Mouse (Mus musculus) MEL-GATA-1-ER (cell line): ENCODE measurements around the gene Tnrc6a.
"Not testable (repeated sequence)": the region's sequence is repeated elsewhere in the genome, so short reads cannot be mapped to it uniquely, and the experiment has no call there.

ENCODE experiments used
- DNase-seq: peaks from one replicate; pipeline ENCODE4 v3.0.0-alpha.2; 2012; ENCODE audit warnings: low read depth; ENCODE audit errors: extremely low read depth

Tnrc6a gene

DNA sequence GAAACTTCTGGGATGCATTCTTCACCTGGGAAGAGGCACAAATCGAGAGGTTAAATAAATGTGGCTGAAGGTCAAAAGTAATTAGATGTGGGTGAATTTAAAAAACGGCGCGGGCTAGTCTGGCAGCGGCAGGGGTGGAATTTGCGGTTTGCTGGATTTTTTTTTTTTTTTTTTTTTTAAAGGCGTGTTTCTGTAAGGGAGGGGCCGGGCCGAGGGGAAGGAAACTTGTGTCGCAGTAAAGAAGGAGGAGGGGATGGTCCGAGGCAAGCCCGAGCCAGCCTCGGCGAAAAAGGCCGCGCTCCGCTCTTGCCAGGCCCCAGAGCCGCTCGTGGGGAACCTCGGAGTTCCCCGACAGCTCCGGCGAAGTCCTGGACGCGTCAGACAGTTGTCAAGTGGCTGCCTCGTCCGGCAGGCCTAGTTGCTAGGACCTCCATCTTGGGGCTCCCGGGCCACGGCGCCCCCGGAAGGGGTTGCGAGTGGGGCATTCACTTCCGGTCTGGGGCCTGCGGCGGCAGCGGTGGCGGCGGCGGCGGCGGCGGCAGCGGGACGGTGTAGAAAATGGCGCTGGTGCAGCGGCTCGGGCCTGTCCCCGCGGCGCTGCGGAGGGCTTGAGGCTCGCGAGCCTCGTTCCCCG is at the start of gene Tnrc6a:
Tnrc6a (plus strand) TSS at position 221 of the 634 bp plus-strand sequence.
- peak; percentile 78 for DNase-seq

DNA sequence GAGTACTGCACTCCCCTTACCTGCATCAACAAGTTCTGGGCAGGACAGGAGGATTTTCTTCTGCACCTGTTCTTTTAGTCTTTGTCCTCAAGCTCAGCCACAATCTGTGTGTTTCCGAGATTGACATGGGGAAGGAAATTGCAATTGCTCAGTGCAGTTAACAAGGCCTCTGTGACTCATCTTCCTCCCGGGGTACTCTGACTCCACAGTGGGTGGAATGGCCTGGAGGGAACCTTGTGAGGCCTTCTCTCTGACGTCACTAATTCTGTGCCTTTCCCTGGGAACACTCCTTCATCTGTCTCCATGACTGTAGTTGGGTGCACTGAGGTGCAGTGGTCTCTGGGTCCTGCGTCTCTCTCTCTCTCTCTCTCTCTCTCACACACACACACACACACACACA is 41.4 kb upstream of the Tnrc6a start:
- DNase-seq = no peak

DNA sequence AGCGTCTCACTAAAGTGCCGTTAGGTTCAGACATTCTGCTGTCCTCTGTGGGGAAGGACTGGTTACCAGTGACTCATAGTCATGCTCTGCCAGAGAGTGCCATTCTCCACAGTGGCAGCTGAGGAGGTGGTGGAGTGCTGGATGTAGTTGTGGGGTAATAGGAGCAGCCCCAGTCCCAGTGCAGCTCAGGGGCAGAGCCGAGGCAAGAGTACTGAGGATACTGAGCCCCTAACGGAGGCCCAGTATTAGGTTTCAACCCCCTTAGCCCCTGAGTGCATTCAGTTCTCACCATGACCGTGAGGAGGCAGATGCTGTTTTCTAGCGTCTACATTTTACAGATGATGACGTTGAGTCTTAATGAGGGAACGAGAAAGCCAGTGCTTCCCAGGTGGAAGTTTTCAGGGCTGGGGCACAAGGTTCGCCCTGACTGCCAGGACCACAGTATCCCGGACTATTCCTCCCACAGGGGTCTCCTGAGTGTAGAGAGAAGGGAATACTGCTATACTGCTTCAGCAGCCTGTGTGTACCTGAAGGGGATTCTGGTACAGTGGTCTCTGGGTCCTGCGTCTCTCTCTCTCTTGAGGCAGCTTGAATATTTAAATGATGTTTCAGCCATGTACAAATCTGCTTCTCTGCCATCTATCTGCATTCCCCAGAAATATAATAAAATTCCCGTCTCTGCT is 40.1 kb upstream of the Tnrc6a start:
- DNase-seq = no peak

DNA sequence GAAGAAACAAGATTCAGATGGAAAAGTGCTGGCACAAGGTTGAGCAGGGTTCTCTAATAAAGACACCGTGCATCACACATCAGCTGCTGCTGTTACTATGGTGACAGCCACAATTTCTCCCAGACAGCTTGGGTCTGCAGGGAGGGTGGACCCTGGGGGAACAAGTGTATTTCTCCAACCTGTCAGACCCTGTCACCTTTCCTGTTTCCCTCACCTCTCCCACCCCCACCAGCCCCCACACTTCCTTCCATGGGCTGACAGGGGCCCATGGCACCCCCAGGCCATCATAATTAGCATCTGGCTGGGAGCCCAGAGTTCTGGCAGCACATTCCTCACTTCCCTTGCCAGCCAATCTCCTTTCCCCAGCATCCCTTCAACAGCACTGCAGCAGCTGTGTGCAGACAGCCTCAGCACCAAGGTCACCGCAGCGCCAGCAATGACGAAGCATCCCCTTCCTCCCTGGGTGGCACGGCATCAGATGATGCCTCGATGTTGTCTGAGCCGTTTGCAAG is 39.4 kb upstream of the Tnrc6a start:
- no peak for DNase-seq

DNA sequence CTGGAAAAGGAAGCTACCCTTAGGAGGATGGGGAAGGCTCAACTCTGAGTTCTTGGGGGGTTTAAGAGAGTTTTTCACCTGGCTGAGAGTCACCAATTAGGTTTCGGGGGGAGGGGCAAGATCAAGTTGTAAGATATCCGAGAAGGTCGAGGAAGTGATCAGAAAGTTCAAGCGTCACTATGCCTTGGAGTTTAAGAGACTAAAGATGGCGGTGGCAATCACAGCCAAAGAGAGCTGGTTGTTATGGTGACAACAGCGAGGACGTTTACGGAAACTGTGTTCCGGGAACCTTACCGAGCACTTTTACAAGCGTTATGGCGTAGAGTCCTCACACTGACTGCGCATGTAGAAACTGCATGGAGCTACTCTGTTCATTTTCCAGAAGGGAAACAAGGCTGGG is 39.0 kb upstream of the Tnrc6a start:
- no peak for DNase-seq

DNA sequence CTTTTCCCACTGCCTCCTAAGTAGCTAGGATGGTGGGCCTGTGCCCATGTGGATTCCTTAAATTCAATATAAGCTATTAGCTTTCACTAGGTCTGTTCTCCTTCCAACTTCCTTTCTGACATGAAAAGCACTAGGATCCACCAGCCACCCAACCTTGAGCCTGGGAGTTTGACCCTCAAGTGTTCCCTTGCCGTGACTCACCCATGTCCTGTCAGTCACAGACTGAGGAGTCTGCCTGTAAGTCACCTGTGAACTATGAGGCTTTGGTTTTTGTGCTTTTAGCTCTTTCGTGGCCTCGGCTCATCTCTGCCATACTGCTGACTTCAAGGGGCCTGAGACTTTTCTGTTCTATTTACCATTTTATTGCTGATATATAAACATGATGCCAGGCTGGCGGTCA is 34.8 kb upstream of the Tnrc6a start:
- no peak for DNase-seq

DNA sequence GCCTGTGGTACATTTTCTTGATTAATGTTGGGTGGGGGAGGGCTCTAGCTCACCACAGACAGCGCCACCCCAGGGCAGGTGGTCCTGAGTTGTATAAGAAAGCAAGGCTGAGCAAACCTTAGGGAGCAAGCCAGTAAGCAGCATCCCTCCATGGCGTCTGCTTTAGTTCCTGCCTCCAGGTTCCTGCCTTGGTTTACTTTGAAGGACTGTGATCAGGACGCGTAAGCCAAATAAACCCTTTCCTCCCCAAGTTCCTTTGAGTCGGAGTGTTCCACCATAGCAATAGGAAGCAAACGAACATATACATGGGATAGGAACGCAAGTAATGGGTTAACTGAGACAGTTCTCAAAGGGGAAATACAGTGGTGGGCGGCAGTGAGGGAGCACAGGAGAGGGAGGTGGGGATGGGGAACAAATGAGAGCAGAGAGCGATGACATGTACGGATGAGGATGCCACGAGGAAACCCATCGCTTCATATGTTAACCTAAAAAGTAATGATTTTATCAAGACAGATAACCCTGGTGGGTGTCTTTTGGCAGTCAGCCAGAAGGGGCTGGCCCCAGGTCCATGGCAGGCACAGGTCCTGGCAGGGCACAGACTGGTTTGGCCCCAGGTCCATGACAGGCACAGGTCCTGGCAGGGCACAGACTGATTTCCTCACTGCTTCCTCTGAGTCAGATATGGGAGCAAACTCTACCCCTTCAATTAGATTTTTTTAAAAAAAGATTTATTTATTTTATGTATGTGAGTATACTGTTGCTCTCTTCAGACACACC is 27.2 kb upstream of the Tnrc6a start:
- DNase-seq = no peak

DNA sequence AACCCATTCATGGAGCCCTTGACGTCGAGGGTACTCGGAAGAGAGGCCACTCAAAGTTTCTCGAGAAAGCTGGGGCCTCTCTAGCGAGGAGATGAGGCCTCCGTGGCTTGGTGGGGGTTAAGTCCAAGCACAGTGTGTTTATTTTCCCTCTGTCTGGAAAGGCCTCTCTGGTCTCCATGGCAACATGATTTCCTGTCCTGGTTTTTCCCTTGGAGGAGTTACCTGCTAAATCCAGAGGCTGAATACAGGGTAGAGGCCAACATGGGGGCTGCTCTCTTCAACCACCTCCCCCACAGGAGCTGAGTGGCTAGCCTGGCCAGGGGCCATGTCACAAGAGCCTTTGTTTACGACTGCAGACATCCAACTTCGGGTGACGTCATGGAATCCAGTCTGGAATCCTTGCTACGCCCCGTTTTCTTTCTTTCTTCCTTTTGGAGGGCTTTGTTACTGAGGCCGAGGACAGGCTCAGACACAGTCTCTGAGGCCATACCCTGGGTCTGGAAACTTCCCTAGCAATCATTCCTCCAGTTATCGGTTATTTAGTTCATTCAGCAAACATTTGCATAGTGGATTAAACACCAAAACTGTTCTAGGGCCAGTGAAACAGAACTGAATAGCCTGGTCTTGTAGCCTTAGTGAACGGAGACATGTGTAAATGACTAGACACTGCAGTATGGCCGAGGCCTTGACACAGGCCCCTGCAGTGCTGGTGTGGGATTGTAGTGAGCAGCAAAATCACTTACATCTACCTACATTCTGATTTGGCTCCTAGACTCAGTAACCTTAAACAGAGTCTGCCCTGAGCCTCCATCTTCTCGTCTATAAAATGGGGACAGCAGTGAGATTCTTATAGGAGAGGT is 25.6 kb upstream of the Tnrc6a start:
- DNase-seq = no peak

DNA sequence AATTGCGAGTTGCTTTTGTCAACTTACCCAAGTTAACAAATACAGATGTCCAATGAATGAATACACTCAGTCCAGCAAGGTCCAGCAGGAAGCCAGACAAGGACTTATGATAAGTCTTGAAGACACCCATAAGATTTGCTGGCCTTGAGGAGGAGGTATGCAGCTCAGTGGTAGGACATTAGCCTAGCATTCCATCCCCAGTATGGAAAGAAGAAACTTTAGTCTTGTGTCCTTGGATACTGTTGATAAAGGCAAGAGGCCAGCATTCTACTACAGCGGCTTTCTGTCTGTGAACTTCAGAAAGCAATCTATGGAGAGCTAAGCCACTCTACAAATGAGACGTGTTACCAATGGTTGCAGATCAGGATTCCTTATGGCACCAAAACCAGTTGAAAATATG is 22.4 kb upstream of the Tnrc6a start:
- no peak for DNase-seq

DNA sequence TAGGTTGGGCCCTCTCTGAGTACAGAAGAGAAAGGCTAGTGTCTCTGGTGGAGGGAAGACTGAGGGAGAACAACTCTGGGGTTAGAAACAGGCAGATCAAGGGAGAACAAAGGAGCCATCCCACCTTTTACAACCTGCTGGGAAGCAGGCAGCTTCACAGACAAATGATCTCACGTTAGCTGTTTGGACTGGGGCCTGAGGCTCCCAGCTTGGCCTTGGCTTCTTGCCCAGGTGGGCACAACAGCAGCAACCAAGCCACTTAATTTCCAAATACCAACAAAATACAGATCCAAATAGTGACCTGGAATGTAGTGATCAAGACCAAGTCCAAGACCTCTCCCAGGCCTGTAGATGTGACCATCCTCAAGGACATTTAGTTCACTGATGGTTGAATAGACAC is 18.3 kb upstream of the Tnrc6a start:
- not testable (repeated sequence) for DNase-seq

DNA sequence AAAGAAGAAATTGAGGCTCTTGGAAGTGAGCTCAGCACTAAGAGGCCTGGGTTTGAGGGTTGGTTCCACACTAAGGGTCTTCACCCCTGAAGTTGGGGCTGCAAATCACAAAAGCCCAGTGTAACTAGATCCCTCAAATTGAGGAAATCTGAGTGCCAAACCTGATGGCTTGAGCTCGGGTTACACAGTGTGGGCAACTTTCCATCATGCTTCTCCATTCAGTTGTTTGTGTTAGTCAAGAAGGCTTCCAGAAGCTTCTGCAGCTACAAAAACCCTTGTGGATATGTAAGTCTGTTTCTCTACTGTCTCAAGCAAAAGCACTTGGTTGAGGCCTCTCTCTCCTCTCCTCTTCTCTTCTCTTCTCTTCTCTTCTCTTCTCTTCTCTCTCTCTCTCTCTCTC is 17.8 kb upstream of the Tnrc6a start:
- DNase-seq = no peak

DNA sequence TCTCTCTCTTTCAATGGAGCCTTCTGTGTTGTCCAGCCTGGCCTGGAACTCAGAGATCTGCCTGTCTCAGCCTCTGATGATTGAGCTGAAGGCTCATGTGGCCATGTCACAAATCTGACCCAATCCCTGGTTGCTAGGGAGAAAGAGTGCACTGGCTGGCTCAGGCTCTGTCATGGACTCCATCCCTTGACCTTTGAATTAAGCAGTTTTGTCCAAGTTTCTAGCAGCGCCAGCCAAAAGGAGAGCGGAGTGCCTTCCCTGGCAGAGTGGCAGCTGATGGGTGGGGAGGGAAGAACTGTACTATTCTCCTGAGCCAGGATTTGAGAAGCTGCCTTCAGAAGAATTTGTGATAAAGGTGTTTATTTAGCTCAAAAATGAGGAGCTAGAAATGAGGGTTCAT is 17.4 kb upstream of the Tnrc6a start:
- DNase-seq = no peak

DNA sequence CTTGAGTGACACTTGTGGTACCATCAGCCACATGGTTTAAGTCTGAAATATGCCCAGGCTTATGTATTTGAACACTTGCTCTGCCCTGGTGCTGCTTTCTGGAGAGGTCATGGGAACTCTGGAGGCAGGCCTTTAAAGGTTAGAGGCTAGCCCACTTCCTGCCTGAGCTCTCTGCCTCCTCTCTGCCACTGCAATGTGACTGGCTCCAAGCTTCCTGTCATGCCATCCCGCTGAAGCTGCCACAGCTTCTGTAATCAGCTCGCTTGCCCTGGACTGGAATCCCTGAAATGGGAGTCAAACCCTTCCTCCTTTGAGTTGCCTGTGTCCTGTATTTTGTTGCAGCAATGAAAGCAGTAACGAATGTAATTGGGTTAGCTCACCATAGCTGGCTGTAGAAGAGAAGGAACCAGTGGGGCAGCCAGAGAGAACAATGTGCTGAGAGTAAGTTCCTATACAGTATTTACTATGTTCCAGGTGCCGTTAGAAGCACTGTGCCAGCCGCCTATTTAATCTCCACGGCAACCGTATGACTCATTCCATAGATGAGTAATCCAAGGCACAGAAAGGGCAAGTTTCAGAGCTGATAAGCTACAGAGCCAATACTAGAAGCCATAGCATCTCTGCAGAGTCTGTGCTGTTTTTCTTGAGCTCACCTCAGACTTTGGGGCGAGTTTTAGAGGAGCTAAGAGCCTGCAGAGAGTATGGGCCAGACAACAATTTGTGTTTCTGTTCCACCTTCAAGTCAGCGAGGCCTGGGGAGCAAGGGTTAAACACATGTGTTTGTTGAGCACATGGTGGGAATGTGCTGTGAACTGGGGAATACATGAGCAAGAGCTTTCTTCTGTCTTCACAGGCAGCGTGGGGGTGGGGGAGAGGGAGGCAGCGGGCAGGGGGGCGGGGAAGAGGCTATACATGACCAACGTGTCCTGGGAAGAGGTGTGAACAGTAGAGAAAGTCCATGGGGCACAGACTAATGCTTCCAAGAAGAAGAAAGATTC is 15.3 kb upstream of the Tnrc6a start:
- DNase-seq = peak; percentile 71

DNA sequence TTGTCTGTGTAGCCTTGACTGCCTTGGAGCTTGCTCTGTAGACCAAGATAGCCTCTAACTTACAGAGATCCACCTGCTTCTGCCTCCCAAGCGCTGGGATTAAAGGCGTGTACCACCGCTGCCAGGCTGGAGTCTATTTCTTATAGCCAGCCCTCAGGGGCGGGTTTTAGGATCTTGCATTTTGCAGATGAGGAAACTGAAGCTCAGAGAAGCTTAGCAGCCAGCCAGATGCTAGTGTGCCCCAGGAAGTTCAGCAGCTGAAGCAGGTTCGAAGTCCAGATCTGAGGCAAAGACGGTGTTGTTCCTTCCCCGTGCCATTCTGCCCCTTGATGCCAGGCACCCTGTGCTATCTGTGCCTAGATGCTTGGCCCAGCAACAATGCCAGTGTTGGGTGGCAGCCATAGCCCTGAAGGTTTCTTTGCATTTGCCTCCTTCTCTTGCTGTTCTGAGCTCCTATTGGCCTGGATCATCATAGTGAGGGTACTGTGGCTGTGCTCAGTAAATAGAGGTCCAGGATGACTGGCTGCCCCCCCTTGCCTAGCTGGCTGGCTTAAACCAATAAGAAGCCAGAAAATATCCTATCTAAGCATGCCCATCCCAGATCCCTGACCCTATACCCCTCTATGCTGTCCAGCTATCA is 14.2 kb upstream of the Tnrc6a start:
- no peak for DNase-seq

DNA sequence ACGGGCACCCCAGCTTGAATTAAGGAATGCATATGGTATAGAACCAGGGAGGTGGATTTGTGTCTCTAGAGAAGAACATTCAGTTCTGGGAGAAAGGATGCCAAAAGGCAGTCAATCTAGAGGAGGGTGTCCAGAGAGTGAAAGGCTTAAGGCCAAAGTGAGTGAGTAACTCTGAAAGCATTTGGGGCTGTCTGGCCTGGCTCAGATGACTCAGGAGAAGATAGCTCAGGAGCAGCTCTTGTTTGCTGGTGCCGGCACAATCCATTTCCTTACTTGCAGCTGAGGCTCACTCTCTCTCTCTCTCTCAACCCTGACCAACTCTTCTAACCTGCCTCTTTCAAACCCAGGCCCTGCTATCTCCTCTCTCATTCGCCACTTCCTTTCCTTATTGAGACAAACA is 13.6 kb upstream of the Tnrc6a start:
- no peak for DNase-seq

DNA sequence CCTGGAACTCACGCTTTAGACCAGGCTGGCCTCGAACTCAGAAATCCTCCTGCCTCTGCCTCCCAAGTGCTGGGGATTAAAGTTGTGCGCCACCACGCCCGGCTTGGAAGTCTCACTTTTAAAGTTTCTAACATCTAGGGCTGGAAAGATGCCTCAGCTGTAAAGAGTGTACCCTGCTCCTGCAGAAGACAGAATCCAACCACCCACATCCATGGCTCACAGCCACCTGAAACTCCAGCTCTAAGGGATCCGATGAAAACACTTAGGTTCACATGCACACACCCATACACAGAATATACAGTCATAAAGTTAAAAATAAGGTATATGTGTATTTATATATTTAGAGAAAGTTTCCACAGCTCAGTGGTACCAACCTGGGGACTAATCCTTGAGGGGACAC is 10.1 kb upstream of the Tnrc6a start:
- DNase-seq = no peak

DNA sequence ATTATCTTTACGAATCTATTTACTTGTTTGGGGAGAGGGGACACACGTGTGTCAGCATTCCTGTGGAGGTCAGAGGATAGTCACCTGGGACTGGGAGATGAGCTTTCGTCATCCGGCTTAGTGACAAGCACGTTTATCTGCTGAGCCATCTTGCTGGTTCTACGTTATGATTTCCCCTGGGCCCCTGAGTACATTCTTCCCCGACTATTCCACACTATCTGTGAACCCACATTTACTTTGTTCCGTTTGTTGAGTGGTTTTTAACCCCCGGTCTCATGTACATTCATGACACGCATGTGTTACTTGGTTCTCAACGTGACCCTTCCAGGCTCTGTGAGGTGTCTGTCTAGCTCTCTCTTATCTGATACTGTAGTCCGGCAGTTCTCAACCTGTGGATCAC is 6.9 kb upstream of the Tnrc6a start:
- no peak for DNase-seq

DNA sequence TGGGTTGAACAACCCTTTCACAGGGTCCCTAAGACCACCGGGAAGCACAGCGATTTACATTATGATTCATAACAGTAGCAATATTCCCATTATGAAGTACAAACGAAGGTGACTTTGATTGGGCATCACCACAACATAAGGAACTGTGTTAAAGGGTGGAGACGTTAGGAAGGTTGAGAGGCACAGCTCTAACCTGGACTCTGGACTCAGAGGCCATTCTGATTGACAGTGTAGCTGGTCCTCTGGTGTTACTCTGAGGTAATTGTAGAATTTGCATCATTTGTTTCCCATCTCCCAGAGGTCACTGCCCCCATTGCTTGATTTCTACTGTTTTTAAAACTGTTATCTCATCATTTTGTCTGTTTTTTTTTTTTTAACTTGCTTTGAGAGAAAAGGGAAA is 6.5 kb upstream of the Tnrc6a start:
- no peak for DNase-seq

DNA sequence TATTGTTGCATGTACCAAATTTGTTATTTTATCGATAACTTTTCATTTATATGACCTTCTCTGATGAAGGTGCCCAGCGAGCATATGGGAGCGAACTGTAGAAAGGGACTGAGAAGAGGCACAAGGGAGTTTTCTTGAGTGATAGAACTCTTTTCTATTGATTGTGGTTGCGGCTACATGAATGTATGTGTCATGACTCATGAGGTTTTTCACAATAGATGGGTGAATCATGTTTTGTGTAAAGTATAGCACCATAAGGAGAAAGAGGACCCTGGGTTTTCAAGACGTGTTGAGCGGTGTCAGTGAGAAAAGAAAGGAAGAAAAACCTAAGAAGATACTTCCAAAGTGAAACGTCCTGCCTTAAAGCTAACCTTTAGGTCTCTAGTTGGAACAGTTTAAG is 3.2 kb upstream of the Tnrc6a start:
- DNase-seq = no peak

DNA sequence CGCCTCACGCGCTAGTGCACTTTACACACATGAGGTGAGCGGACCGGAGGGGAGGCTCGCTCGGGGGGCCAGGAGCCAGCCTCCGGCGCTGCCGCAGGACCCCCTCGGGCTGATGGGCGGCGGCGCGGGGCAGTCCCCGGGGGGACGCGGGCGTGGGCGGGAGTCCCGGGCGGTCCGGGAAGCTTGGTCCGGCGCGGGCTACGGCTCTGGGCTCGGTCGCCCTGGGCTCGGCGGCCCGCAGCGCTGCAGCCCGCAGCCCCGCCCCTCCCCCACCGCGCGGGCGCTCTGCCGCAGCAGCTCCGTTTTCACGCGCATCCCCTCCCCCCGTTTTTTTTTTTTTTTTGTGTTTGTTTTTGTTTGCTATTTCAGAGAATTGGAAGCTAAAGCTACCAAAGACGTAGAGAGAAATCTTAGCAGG is 623 bp downstream of the Tnrc6a start:
- no peak for DNase-seq
